Mouse (Mus musculus): Measurements from ENCODE around the gene Rin2.

DNA sequence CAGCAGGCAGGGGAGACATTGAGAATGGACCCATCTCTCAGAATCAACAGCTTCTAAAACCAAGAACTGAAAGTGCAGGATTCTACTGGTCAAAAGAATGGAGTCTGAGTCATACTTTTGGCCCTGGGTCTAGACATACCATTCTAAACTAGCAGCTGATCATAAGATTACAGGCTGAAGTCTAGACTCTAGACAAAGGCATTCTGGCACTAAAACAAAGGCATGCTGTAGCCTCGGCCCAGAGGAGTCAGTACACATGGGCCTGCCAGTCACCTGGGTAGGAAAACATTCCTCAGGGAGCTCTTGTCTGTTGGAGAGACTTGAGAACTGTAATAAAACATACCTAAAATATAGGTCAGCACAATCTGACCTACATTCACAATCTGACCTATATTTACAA, 18.3 kb upstream of the Rin2 start:
- TF ChIP-seq GATA1 (IDR thresholded peaks at IDR 0.05; ENCODE audit: low read length) (no peak), TAL1 (IDR thresholded peaks at IDR 0.05; ENCODE audit: low read length) (no peak)
